Mouse (Mus musculus) heart, embryonic 16.5 days (tissue): ENCODE results near the gene Gm20873. TPM values are rescaled to one million over a fixed set of nuclear protein-coding genes. Genes with fewer than 3 reads are reported as not detected.
"Not testable (repeated sequence)": the region's sequence is repeated elsewhere in the genome, so short reads cannot be mapped to it uniquely, and the experiment has no call there.

Source experiments
- ATAC-seq: fragments of 200-750 bp; cut with Nextera tagmentation; replicated peaks from 2 replicates; pipeline ENCODE4 v1.8.0; 2017; ENCODE audit warnings: moderate number of reproducible peaks; ENCODE audit not compliant: insufficient read depth, low FRiP score; ENCODE audit errors: extremely low read depth
- H3K27ac ChIP-seq: fragments of 300-500 bp; sonication (generic); 2 replicates; pipeline ENCODE4 v1.5.1; 2014; ENCODE audit warnings: mild to moderate bottlenecking, low read length, control low read depth, moderate library complexity
- H3K27me3 ChIP-seq: fragments of 300-500 bp; sonication (generic); 2 replicates; pipeline ENCODE4 v1.6.1; 2014; ENCODE audit warnings: low read length, mixed read lengths; ENCODE audit not compliant: control insufficient read depth, insufficient read depth
- H3K36me3 ChIP-seq: fragments of 300-500 bp; sonication (generic); 2 replicates; pipeline ENCODE4 v1.6.1; 2014; ENCODE audit not compliant: control insufficient read depth, insufficient read depth
- H3K4me1 ChIP-seq: fragments of 300-500 bp; sonication (generic); 2 replicates; pipeline ENCODE4 v1.6.1; 2014; ENCODE audit warnings: low read length, mixed read lengths; ENCODE audit not compliant: control insufficient read depth, insufficient read depth
- H3K4me2 ChIP-seq: fragments of 300-500 bp; sonication (generic); 2 replicates; pipeline ENCODE4 v1.6.1; 2014; ENCODE audit warnings: low read depth, mild to moderate bottlenecking, control low read depth, low read length
- H3K4me3 ChIP-seq: fragments of 300-500 bp; sonication (generic); 2 replicates; pipeline ENCODE4 v1.5.1; 2014; ENCODE audit warnings: mild to moderate bottlenecking, control low read depth, low read length
- H3K9ac ChIP-seq: fragments of 300-500 bp; sonication (generic); 2 replicates; pipeline ENCODE4 v1.6.1; 2014; ENCODE audit warnings: low read length, control low read depth
- H3K9me3 ChIP-seq: fragments of 300-500 bp; sonication (generic); replicated peaks from 2 replicates; pipeline ENCODE4 v1.6.1; 2016; ENCODE audit warnings: low read length; ENCODE audit not compliant: control insufficient read depth
- WGBS: fragments of 180-500 bp; shearing (Covaris S2); extraction: QIAGEN DNeasy Blood & Tissue Kit; methylation state at CpG from one replicate; pipeline ENCODE4 v1.1.7; 2014; 5-methylcytosine and 5-hydroxymethylcytosine counted together
- polyA plus RNA-seq: library from polyadenylated mRNA; unstranded; fragments of >200 nt; fragmentation: Nextera tagmentation; extraction: Ambion mirVana; gene quantifications from 2 replicates; pipeline ENCODE4 v1.2.1, GENCODE M21; 2015

Gm20873 gene
- polyA plus RNA-seq, result not detected in 2 replicates

DNA sequence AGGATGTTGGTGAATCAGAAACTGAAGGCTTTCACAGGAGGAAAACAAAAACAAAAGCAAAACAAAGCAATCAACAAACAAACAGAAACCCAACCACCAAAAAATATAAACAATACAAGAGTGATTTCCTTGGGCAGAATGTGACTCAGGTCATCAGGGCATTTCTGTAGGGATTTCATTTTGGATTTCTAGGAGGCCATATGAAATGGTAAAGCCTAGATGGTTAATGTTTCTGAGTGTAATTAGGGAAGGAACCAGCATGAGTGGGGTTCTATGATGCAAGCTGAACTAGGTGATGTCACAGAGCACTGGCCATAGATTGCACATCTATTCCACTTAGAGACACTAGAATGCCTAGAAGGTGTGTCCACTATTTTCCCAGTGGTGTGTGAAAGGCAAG is at the start of gene Gm20873:
TSS of gene Gm20873 (plus strand) at position 301 of the 400 bp plus-strand sequence.
- H3K4me3 ChIP-seq, ATAC-seq, H3K27ac ChIP-seq, H3K4me2 ChIP-seq, H3K9me3 ChIP-seq, H3K9ac ChIP-seq, H3K36me3 ChIP-seq, H3K4me1 ChIP-seq, H3K27me3 ChIP-seq: not testable (repeated sequence)

- 66% methylated on average over 2 of the region's 3 CpGs for WGBS
- H3K4me2 ChIP-seq, H3K4me3 ChIP-seq, H3K9me3 ChIP-seq, H3K27ac ChIP-seq, H3K27me3 ChIP-seq, H3K9ac ChIP-seq, H3K36me3 ChIP-seq, H3K4me1 ChIP-seq, ATAC-seq: not testable (repeated sequence)
These were observed 29.0 kb upstream of the Gm20873 start, which contains the start of gene Gm21746 for GRCm38 (mm10) chrY:6237895-6238294. Gene Gm21746 (minus strand): TSS chrY:6237995.

Other genes starting within 250 kb of the Gm20873 start
- not detected in 2 replicates for gene Gm21746, start 29.1 kb upstream of the Gm20873 start, polyA plus RNA-seq